Mouse (Mus musculus): ENCODE measurements around the gene Rnf11. TPM values are rescaled to one million over a fixed set of nuclear protein-coding genes. Genes with fewer than 3 reads are reported as not detected.

Rnf11 gene
- total and polyA plus RNA-seq, 3 experiments, result 8.6 to 8.7 TPM; not detected in 1

DNA sequence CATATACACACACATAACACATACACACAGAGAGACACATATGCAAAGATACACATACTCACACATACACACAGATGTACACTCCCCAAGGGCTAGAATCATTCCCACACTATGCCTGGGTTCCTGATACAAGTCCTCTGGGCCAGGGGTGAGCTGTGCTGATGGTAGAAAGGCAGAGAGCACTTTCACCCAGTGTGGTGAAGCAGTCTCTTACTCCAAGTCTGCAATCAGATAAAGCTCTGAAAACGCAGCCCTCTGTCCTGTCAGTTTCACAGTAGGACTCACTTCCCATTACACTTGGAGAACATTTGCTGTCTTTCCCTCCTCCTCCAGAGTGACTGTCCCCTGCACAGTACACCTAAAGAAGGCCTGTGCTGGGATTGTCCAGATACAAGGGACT is 57.5 kb downstream of the Rnf11 start:
- Histone ChIP-seq H3K4me3 (ENCODE audit: control insufficient read depth in 1 of 2, insufficient read depth in 1 of 2, low read depth in 2 of 2, low read length in 2 of 2) (no peak overlapping the region), H3K36me3 (ENCODE audit: control insufficient read depth in 1 of 2, insufficient read depth in 2 of 2, low read length in 2 of 2) (no peaks in the 10 kb centered on the region), H3K27ac (ENCODE audit: control insufficient read depth, low read depth, low read length) (no peak overlapping the region), H3K9me3 (replicated peaks; ENCODE audit: insufficient read depth, low read length) (no peaks in the 10 kb centered on the region), H3K9ac (ENCODE audit: control insufficient read depth, low read depth, low read length, poor library complexity, severe bottlenecking) (no peak overlapping the region), H3K4me1 (ENCODE audit: control insufficient read depth in 1 of 2, insufficient read depth in 2 of 2, low read length in 2 of 2) (peaks cover 0 to 9% of the 10 kb centered on the region in 2 experiments; a peak in 2 of 4 replicates), H3K79me2 (ENCODE audit: control insufficient read depth, insufficient read depth, low read length, poor library complexity) (no peaks in the 10 kb centered on the region), H3K27me3 (ENCODE audit: control insufficient read depth in 1 of 2, insufficient read depth in 2 of 2, low read length in 2 of 2) (no peaks in the 10 kb centered on the region)
- no peak for TF ChIP-seq MAFK (IDR thresholded peaks at IDR 0.05; ENCODE audit: borderline replicate concordance, low read depth, low read length)
- TF ChIP-seq ZNF384 (IDR thresholded peaks at IDR 0.05; ENCODE audit: low read depth, low read length), result no peak
- peak; percentile 67 for TF ChIP-seq GATA1 (IDR thresholded peaks at IDR 0.05; ENCODE audit: low read depth, low read length)
- DNase-seq (ENCODE audit: low read depth, low spot score), result peak; percentile 45

DNA sequence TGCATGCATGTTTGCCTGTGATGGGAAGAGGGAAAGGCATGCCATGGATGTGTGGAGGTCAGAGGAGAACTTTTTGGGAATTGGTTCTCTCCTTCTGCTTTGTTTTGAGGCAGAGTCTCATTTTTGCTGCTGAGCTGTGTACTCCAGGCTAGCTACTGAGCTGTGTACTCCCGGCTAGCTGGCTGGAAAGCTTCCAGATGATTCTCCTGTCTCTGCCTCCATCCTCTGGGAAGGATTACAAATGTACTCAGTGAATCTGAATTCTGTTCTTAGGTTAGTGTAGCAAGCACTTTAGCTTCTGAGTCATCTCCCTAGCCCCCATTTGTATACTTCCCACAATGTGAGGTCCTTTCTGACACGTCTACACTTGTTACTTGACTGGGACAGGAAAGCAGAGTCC is 61.1 kb downstream of the Rnf11 start:
- H3K36me3 ChIP-seq (ENCODE audit: control insufficient read depth in 1 of 2, insufficient read depth in 2 of 2, low read length in 2 of 2), result no peaks in the 10 kb centered on the region; a peak in 1 of 4 replicates
- H3K4me1 ChIP-seq (ENCODE audit: control insufficient read depth in 1 of 2, insufficient read depth in 2 of 2, low read length in 2 of 2), result peaks cover 0 to 9% of the 10 kb centered on the region in 2 experiments; a peak in 1 of 4 replicates
- H3K79me2 ChIP-seq (ENCODE audit: control insufficient read depth, insufficient read depth, low read length, poor library complexity), result no peaks in the 10 kb centered on the region
- no peaks in the 10 kb centered on the region for H3K9me3 ChIP-seq (replicated peaks; ENCODE audit: insufficient read depth, low read length)
- no peak overlapping the region for H3K27ac ChIP-seq (ENCODE audit: control insufficient read depth, low read depth, low read length)
- DNase-seq (ENCODE audit: low read depth, low spot score), result no peak
- no peak overlapping the region for H3K4me3 ChIP-seq (ENCODE audit: control insufficient read depth in 1 of 2, insufficient read depth in 1 of 2, low read depth in 2 of 2, low read length in 2 of 2)
- no peaks in the 10 kb centered on the region for H3K27me3 ChIP-seq (ENCODE audit: control insufficient read depth in 1 of 2, insufficient read depth in 2 of 2, low read length in 2 of 2)
- TF ChIP-seq GABPA (IDR thresholded peaks at IDR 0.05; ENCODE audit: low read depth, low read length) (no peak), MEF2A (IDR thresholded peaks at IDR 0.05; ENCODE audit: extremely low read depth, insufficient replicate concordance, low read depth, low read length, poor library complexity, severe bottlenecking) (no peak), TBP (IDR thresholded peaks at IDR 0.05; ENCODE audit: low read depth, low read length) (no peak), KAT2A (conservative IDR thresholded peaks at IDR 0.05; ENCODE audit: low read depth, low read length) (no peak), ELF1 (IDR thresholded peaks at IDR 0.05; ENCODE audit: low read depth, low read length) (no peak), JUND (IDR thresholded peaks at IDR 0.05; ENCODE audit: low read depth, low read length) (no peak), SIN3A (IDR thresholded peaks at IDR 0.05; ENCODE audit: low read length) (no peak), MAFK (IDR thresholded peaks at IDR 0.05; ENCODE audit: borderline replicate concordance, low read depth, low read length) (no peak), EP300 (IDR thresholded peaks at IDR 0.05; ENCODE audit: low read depth in 1 of 2, low read length in 2 of 2) (no peak), NRF1 (IDR thresholded peaks at IDR 0.05; ENCODE audit: insufficient read depth, low read depth, low read length, poor library complexity, severe bottlenecking) (no peak), TAL1 (IDR thresholded peaks at IDR 0.05; ENCODE audit: low read length) (no peak), POLR2AphosphoS2 (IDR thresholded peaks at IDR 0.05; ENCODE audit: low read length) (no peak), ZNF384 (IDR thresholded peaks at IDR 0.05; ENCODE audit: low read depth, low read length) (no peak), SMC3 (IDR thresholded peaks at IDR 0.05; ENCODE audit: low read depth, low read length) (no peak), MAZ (IDR thresholded peaks at IDR 0.05; ENCODE audit: low read depth, low read length) (no peak)
- H3K9ac ChIP-seq (ENCODE audit: control insufficient read depth, low read depth, low read length, poor library complexity, severe bottlenecking), result no peak overlapping the region
